In the genomic region with DNA sequence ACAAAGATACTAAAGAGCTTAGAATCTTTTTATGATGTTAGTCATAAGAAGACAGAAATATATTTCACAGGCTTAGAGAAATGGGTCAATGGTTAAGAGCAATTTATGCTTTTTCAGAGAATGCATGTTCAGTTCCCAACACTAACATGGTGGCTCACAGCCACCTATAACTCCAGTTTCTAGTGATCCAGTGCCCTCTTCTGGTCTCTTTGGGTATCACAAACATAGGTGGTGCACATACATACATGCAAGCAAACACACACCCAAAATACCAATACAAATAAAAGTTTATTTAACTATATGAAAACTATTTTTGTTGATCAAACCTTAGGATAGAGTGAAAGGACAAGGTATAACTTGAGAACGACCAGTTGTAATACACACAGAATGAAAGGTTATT, we compare ENCODE assay signal across 16 mouse cellular contexts.
"Had no signal": no experiment of that assay in that cellular context is flagged by ENCODE, and none has a peak within 500 bp of the region (broad histone marks: within the 10 kb centered on the region; RNA-seq: fewer than 3 reads in every experiment).

No protein-coding gene starts in this region.

- H3K27me3 ChIP-seq: liver, embryonic 13.5 days; midbrain, embryonic 15.5 days; neural tube, embryonic 13.5 days; stomach, embryonic 15.5 days had no signal

- H3K4me1 ChIP-seq: liver, embryonic 13.5 days; stomach, embryonic 15.5 days had no signal

- ATAC-seq: lung, postnatal 0 days; midbrain, embryonic 15.5 days had no signal

- DNase-seq: kidney, adult 2 months; kidney, postnatal 25 days; liver, embryonic 13.5 days; lung, adult 2 months; retina, postnatal 1 day; right cerebral cortex, postnatal 25 days; spleen, adult 18-20 months; thymus, postnatal 36 days had no signal

- H3K9ac ChIP-seq: liver, embryonic 13.5 days; midbrain, embryonic 15.5 days; neural tube, embryonic 13.5 days; stomach, embryonic 15.5 days had no signal

- H3K27ac ChIP-seq: kidney, postnatal 0 days; left cerebral cortex, adult 2 months; liver, embryonic 13.5 days; midbrain, embryonic 15.5 days; neural tube, embryonic 13.5 days; stomach, embryonic 15.5 days had no signal

- H3K4me2 ChIP-seq: liver, embryonic 13.5 days; midbrain, embryonic 11.5 days; midbrain, embryonic 15.5 days; neural tube, embryonic 13.5 days; stomach, embryonic 15.5 days had no signal

- H3K4me3 ChIP-seq: left cerebral cortex, adult 2 months; liver, embryonic 13.5 days; midbrain, embryonic 15.5 days; myocyte; neural tube, embryonic 13.5 days; stomach, embryonic 15.5 days had no signal

- H3K9me3 ChIP-seq: liver, embryonic 13.5 days; midbrain, embryonic 15.5 days; neural tube, embryonic 13.5 days; stomach, embryonic 15.5 days had no signal

- H3K36me3 ChIP-seq: liver, embryonic 13.5 days; midbrain, embryonic 15.5 days; neural tube, embryonic 13.5 days; stomach, embryonic 15.5 days had no signal
